Mouse (Mus musculus) cerebellum, postnatal 10 days (tissue): Measurements from ENCODE around the gene Atg10.
"Not testable (repeated sequence)": the region's sequence is repeated elsewhere in the genome, so short reads cannot be mapped to it uniquely, and the experiment has no call there.

Source experiments
- DNase-seq, 2 experiments: peaks; one replicate each; pipeline ENCODE4 v3.0.0; 2021; ENCODE audit warnings: mixed read lengths in 2 of 2

Atg10 gene

DNA sequence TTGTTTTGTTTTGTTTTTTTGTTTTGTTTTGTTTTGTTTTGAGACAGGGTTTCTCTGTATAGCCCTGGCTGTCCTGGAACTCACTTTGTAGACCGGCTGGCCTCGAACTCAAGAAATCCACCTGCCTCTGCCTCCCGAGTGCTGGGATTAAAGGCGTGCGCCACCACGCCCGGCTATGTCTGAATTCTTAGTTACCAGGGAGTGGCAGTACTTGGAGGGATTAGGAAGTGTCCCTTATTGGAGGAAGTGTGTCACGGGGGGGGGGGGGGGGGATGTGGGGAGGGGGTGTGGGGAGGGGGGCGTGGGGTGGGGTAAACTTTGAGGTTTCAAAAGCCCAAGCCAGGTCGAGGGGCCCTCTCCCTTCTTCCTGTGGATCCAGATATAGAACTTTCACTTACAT, 295.5 kb downstream of the Atg10 start:
- not testable (repeated sequence) for DNase-seq

DNA sequence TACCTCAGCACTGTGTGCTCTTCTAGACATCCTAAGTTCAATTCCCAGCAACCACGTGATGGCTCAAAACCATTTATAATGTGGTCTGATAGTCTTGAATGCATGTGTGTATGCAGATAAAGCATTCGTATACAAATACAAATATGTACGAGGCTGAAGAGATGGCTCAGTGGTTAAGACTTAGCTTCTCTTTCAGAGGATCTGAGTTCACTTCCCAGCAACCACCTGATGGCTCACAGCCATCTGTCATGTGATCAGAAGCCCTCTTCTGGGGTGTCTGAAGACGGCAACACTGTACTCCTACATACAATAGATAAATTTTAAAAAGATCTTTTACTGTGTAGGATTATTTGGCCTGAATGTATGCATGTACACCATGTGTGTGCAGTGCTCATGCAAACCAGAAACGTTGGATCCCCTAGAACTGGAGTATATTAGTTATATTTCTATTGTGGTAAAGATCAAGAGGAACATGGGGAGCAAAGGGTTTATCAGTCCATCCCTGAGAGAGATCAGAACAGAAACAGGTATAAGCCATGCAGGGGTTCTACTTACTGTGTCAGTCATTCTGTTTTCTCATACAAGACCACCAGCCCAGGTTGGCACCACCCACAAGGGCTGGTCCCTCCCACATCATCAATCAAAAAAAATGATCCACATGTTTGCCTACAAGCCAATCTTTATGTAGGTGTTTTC, 296.7 kb downstream of the Atg10 start:
- DNase-seq = no peak

DNA sequence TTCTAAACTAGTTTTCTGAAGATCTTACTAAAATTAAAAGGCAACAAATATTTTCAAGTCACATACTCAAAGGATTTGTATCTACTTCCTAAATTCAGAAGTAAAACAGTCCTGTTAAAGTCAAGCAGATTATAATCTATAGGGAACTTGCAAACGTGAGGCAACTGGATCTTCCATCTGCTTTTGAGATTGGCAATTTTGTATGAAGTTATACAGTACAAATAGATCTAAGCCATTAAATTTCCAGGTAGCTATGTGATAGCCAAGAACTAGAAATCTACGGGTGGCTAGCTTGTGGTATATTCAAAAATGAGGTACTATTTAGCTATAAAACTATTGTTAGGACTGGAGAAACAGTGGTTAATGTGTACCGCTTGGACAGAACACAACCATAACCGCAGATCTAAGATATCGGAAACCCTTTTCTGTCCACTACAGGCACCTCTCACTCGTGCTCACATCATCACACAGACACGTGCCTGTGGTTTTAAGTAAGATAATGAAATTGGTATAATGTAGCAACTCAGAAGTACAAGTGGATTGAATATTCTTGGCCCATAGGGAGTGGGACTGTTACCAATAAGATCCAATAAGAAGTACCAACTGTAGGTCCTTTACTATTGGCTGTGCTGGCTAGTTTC, 297.5 kb downstream of the Atg10 start:
- no peak for DNase-seq

DNA sequence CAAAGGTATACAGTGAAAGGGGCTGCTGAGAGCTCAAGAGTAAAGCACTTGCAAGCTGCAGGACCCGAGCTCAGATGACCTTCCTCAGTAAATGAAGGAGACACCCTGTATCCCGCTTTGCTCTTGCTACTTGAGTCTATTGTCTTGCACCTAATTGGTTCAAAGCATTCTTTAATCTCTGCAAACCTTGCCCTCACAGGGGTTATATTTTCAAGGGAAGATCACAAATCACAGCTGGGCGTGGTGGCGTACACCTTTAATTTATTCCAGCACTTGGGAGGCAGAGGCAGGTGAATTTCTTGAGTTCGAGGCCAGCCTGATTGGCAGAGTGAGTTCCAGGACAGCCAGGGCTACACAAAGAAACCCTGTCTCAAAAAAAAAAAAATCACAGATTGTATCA, 298.6 kb downstream of the Atg10 start:
- no peak for DNase-seq

DNA sequence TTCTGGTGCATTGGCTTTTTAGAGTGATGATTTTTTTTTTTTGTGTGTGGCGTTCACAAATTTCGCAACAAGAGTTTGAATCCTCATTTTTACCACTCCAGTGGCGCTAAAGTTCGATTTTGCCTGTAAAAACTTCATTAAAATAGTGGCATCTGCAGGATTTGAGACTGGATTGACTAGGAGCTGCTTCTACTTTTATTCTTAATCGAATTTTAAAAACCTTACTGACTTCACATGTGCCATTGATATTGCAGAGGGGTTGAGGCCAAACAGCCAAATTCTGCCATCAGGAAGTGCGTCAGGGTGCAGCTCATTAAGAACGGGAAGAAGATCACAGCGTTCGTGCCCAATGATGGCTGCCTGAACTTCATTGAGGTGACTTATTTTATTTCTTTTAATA, 299.7 kb downstream of the Atg10 start:
- DNase-seq = no peak

DNA sequence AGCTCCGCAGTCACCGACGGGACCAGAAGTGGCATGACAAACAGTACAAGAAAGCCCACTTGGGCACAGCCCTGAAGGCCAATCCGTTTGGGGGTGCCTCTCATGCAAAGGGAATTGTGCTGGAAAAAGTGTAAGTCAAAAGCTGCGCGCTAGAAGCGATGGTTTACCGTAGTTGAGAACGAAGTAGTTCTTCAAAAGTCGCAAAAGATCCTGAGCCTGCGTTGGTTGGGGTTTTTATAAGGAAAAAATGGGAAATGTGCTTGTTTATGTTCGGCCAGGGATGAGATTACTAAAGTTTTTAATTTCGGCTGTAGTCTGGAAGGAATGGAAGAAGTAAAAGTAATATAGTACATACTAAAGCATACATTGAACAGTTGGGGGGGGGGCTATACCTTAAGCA, 300.2 kb downstream of the Atg10 start:
- DNase-seq = not testable (repeated sequence)

DNA sequence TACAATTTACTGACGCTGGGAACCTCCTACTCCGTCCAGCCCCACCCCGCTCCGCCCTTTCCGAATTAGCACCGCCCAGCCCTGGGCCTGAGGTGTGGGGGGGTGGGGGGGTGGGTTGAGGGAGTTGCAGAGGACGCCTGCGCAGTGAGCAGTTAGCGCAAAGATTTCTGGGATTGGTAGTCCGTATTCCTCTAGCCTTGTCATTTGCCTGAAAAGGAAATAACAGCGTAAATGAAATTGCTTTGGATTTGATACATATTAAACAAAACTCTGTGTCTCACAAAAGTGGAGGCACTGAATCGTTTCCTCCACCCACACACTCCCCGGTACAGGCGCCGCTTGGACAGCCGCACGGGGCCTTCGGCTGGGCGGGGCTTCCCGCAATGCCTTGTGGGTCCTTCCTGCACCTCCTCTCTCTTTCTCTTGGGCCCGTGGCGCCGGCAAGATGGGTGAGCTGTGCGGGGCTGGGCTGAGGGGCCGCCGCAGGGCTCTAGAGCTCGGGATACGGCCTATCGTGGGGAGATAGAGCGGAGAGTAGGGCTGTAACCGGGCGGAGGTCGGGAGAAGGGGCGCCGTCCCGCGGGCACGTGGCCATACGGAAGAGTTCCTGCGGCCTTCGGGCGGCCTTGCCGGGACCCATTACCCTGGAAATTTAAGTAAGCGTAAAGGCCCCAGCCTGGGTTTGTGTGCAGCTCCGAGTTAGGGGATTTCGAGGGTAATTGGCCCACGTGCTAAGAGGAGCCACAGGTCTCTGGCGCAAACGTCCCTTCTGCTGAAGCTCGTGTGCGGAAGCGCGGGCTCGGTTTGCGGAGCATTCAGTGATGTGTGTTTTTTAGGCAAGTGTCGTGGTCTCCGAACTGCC, 300.8 kb downstream of the Atg10 start, which contains the start of gene Rps23:
Rps23 (plus strand) TSS at position 208 of the 862 bp plus-strand sequence.
- peak; percentile 93 to 95 for DNase-seq

DNA sequence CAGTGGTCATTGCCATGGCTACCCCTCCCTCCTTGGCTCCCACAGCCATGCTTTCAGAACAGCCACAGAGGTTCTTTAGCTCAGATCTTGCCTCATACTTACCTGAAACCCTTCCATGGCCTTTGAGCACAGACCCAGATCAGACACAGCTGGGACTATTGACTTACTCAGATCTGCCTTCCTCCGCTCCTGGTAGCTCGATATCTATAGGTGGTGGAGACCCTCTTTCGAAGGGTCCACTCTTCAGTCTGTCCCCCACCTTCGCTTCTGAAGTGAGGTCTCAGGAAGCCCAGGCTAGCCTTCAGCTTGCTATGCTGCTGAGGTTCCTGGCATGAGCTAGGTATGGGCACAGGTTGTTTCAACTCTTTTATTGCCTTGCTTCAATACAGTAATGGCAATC, 309.0 kb downstream of the Atg10 start:
- no peak for DNase-seq

DNA sequence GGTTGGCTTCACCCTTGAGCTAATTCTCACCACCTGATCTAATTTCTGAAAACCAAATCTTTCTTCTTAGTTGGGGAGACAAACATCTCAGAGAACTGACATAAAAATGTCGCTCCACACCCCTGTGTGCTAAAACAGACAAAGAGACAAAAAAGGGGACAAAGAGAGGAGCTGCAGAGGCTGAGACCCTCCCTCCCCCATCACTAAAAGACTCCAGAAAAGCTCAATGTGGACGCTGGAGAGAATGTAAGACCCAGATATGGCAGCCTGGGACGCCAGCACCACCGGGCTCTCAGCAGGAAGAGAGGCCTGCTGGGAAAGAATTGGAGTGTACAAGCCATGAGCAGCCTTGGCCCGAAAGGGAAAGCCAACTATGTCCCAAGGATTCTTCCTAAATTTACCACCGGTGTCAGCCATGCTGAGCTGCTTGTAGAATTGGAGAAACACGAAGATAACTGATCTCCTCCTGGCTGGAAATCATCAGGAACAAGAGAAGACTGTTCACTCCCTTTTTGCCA, 310.0 kb downstream of the Atg10 start:
- peak in 1 of 2 experiments; percentile 6 for DNase-seq

DNA sequence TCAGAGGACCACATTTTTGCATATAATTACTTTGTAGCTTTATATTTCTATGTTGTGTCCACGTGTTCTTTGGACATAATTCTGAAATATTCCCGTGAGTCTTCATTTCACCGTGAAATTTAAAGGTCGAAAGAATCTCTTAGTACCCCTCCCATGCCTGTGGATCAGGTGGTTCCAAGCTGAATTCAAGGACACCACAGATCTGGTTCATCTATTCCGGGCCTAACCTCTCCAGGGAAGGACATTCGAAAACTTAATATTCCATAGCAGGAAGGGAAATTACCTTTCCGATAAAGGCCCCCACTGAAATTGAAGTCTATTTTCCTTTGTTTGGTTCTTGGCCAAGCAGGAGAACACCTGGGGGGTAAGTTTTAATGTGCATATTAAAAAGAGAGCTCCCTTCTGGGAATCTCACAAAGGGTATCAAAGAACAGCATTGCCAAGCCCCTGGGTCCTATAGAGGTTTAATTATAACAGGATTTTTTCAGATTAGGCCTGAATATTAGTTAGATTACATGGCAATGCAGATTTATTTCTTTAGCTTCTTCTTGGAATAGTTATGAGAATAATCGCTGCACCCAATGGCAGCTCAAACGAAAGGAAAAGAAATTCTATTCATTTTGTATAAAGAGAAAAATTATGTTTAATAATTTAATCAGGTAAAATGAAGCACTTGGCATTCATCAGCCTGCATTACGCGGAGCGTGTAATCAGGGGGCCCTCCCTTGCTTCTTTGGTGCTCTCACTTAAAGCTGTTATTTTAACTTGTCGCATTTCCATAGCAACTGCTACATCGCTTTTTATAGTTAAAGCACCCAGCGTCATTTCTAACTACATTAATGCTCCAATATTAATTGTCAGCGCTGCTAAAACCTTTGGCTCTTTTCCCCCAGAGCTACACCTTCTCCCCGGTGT, 310.8 kb downstream of the Atg10 start:
- peak in 1 of 2 experiments; percentile 13 for DNase-seq

DNA sequence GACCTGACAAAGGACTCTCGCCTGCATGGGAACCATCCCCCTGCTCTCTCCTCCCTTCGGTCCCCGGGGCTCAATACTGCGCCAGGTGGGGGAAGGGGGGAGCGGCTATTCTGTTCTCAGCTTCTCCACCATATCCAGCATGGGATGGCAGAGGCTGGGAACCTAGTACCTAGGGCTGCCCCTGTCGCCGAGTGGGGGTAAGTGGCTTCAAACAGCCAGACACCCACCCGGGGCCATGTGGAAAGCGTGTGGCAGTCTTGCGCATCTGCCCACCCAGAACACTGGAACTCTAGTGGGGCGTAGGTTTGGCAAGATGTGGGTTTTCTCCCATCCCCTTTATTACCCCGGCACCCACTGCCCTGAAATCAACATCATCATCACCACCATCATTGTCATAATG, 316.4 kb downstream of the Atg10 start:
- DNase-seq = no peak

DNA sequence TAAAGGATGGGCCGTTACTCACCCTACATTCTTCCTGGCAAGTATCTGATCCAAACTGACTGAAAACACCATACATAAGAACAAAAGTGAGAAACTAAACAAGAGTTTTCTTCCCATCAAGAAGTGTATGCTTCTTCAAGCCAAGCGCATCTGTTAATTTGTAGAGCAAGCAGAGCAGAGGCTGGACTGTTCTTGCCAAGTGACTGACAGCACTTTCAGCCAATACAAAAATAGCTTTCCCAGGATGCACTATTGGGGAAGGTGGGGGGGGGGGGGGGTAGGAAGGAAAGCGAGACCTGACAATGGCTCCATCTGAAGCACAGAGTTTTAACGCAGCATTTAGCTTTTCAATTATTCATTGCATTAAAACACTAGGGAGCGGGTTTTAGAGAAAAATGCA, 318.6 kb downstream of the Atg10 start, which contains the start of gene Atp6ap1l:
Atp6ap1l (minus strand) TSS at position 180 of the 400 bp plus-strand sequence.
- DNase-seq = no peak

DNA sequence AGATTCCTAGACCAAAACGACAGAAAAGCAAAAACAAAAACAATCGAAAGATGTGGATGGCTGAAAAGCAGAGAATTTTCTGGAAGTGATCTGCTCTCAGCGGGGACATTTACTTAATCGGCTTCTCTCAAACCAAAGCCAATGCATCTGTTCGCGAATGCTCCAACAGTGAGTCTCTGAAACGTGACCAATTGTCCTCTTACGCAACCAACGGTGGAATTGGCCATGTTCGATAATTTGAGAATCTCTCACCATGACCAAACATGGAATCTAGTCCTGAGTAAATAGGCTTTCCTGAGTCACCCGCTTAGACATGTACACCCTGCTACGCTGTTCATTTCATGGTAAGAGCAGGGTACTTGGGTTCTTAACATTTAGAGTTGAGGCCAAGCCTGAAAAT, 326.9 kb downstream of the Atg10 start:
- DNase-seq = peak; percentile 30 to 41

DNA sequence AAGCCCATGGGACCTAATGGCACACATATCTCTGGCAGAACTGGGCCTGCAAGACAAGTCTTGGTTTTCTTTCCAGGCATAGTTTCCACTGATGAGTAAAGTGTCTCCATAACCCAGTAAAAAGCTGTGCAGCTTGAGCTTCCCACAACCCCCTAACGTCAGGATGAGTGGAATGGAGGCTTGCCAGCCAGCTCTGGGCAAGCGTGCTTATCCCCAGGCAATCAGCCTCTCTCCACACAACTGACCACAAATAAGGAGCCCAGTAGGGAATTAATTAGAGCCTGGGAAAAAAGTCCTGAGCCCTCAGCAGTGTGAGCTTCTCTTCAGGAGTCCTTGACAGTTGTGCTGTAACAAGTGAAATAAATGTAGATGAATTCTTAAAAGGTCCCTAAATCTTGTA, 327.7 kb downstream of the Atg10 start:
- DNase-seq = peak; percentile 86 to 92

DNA sequence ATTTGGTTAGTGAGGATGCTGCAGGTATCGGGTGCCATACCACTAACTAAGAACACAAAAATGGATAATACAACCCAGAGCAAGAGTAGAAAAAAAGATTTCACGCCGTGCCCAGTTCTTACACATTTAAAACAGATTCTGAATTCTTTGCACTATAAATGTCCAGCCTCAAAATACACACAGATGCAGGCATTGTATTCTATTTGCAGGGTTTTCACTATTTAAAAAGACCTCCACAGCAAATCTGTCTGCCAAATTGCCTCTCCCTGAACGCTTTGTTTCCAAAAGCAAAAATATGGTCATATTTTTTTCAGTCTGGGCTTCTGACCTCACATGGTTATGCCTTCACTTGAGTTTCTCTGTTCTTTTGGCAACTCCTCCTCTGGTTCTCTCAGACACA, 328.9 kb downstream of the Atg10 start:
- no peak for DNase-seq

DNA sequence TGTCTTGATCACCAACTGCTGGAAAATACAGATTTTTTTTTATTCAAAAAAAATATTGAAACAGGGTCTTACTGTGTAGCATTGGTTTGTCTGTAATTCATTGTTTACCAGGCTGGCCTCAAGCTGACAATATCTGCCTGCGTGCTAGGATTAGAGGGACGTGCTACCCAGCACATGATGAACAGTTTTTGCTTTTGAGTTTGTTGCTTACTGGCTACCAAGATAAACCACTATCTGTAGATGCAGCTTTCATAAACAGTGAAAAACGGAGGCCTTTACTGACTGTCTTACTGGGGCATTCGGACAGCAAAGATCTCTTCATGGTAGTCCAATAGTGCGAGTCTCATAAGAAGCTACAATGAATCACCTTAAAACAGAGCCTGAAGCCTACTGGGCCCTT, 333.7 kb downstream of the Atg10 start:
- no peak for DNase-seq

DNA sequence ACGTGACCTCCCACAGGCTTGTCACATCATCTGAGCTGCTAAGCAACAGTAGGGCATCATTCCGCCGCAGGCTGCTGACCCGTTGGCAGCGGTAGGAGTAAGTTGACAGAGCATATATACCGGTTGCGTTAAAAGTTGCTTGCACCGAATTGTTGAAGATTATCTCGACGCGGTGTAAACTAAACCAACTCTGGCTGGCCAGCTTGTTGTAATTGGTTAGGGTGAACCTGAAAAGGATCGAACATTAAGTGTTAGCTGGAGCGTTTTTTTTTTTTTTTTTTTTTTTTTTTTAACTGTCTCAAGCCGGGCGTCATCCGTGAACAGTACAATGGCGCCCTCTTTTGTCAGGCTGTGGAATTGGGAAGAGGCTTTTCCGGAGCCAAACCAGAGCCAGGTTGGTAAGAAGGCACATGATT, 337.2 kb downstream of the Atg10 start:
- peak; percentile 84 to 88 for DNase-seq

DNA sequence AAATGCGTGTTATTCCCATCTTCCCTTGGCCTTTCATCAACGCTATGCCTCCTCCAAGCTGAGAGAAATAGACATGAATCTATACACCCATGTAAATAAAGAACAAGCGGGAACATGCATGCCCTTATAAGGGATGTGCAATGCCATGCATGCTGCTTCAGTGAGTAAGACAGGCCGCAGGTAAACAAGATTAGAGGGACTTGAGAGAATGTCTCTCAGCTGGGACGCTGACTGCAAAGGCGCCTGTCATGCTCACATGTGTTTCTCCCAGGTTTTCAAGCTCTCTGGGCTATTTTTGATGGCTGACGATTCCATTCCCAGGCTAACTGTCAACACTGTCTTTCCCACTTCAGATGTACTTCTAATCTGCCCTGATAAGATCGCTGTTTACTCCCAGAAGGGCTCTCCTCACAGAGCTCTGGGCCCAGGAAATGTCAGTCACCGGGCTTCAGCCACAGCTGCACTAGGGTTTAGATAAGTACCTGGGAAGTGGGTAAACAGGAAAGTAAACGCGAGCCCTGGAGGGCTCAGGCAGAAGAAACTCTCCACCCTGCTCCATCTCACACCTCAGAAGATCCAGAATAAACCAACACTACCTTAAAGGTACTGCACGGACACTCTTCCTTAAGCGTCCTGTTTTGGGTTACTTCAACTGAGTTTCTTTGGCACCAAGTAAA, 337.8 kb downstream of the Atg10 start:
- no peak for DNase-seq
